ENCODE assay signal across 7 mouse cellular contexts in genomic region chr11:62280675-62281600, GRCm38 (mm10). TPM values are rescaled to one million over a fixed set of nuclear protein-coding genes. Genes with fewer than 3 reads are reported as not detected.
A peak's percentile ranks its signal among the peaks of the same experiment; 100 is the strongest.
DNase-seq lines count a peak whose midpoint lies in the region; ATAC-seq lines count a peak whose summit lies in the region.

Gene Zswim7 (minus strand): TSS chr11:62281375.
Gene Ttc19 (plus strand): TSS chr11:62281473.

- ATAC-seq in embryonic facial prominence, embryonic 12.5 days (ENCODE audit: insufficient number of reproducible peaks, insufficient read depth, low FRiP score, low TSS enrichment): peak; percentile 91
- peak; percentile 93 for ATAC-seq in limb, embryonic 11.5 days (ENCODE audit: insufficient number of reproducible peaks, low FRiP score, low TSS enrichment, low read depth)
- peak; percentile 97 for ATAC-seq in midbrain, embryonic 14.5 days (ENCODE audit: low FRiP score, low TSS enrichment)

- peaks cover 7% of the 10 kb centered on the region; the same call in 1 of the 2 replicates for H3K4me1 ChIP-seq in embryonic facial prominence, embryonic 12.5 days
- H3K4me1 ChIP-seq in limb, embryonic 11.5 days (ENCODE audit: control insufficient read depth, insufficient read depth, low read length): 0 out of 2 replicates have a peak, but pooled peaks cover 3% of the 10 kb centered on the region
- peaks cover 8% of the 10 kb centered on the region for H3K4me1 ChIP-seq in midbrain, embryonic 14.5 days (ENCODE audit: control insufficient read depth, insufficient read depth, low read length)

- H3K27ac ChIP-seq in embryonic facial prominence, embryonic 12.5 days: peak within 1 kb of the TSS; percentile 87
- H3K27ac ChIP-seq in limb, embryonic 11.5 days (replicated peaks; ENCODE audit: low read depth, low read length): peak within 1 kb of the TSS; percentile 70; the same call in 1 of the 2 replicates
- H3K27ac ChIP-seq in midbrain, embryonic 14.5 days (replicated peaks; ENCODE audit: low read depth, low read length): peak within 1 kb of the TSS; percentile 87

- H3K9me3 ChIP-seq in embryonic facial prominence, embryonic 12.5 days: no peaks in the 10 kb centered on the region
- H3K9me3 ChIP-seq in limb, embryonic 11.5 days (ENCODE audit: control insufficient read depth, low read length): no peaks in the 10 kb centered on the region
- no peaks in the 10 kb centered on the region for H3K9me3 ChIP-seq in midbrain, embryonic 14.5 days (ENCODE audit: control insufficient read depth, low read length)

- peak; percentile 96 for DNase-seq in adrenal gland, postnatal 25 days
- peak; percentile 99 for DNase-seq in heart, adult 11 months
- DNase-seq in kidney, adult 18-20 months: peak; percentile 95
- DNase-seq in limb, embryonic 11.5 days (ENCODE audit: low spot score): peak; percentile 96
- DNase-seq in midbrain, embryonic 14.5 days: peak; percentile 97
- peak; percentile 86 to 88 for DNase-seq in spleen, adult 18-20 months

- peaks cover 14% of the 10 kb centered on the region for H3K36me3 ChIP-seq in embryonic facial prominence, embryonic 12.5 days
- H3K36me3 ChIP-seq in limb, embryonic 11.5 days (ENCODE audit: control insufficient read depth, insufficient read depth, low read length): no peaks in the 10 kb centered on the region
- H3K36me3 ChIP-seq in midbrain, embryonic 14.5 days (ENCODE audit: control insufficient read depth, insufficient read depth, low read length): peaks cover 18% of the 10 kb centered on the region

- WGBS in embryonic facial prominence, embryonic 12.5 days: under 1% methylated on average over 65 of the region's 68 CpGs
- under 1% methylated on average over 68 of the region's 68 CpGs for WGBS in limb, embryonic 11.5 days
- under 1% methylated on average over 65 of the region's 68 CpGs for WGBS in midbrain, embryonic 14.5 days

- H3K27me3 ChIP-seq in embryonic facial prominence, embryonic 12.5 days: no peaks in the 10 kb centered on the region
- no peaks in the 10 kb centered on the region for H3K27me3 ChIP-seq in limb, embryonic 11.5 days (ENCODE audit: control insufficient read depth, insufficient read depth, low read length)
- no peaks in the 10 kb centered on the region for H3K27me3 ChIP-seq in midbrain, embryonic 14.5 days (ENCODE audit: control insufficient read depth, insufficient read depth, low read length)

- peak within 1 kb of the TSS; percentile 61 for H3K4me2 ChIP-seq in embryonic facial prominence, embryonic 12.5 days (replicated peaks)
- H3K4me2 ChIP-seq in limb, embryonic 11.5 days (ENCODE audit: low read depth, severe bottlenecking): peak within 1 kb of the TSS; percentile 64
- H3K4me2 ChIP-seq in midbrain, embryonic 14.5 days (ENCODE audit: low read length): peak within 1 kb of the TSS; percentile 77

- peak within 1 kb of the TSS; percentile 75 for H3K9ac ChIP-seq in embryonic facial prominence, embryonic 12.5 days
- H3K9ac ChIP-seq in limb, embryonic 11.5 days (ENCODE audit: low read length): peak within 1 kb of the TSS; percentile 78
- H3K9ac ChIP-seq in midbrain, embryonic 14.5 days (replicated peaks; ENCODE audit: low read length): peak within 1 kb of the TSS; percentile 87

- peak within 1 kb of the TSS; percentile 84 for H3K4me3 ChIP-seq in embryonic facial prominence, embryonic 12.5 days
- H3K4me3 ChIP-seq in limb, embryonic 11.5 days (ENCODE audit: low read depth, low read length): peak within 1 kb of the TSS; percentile 77
- peak within 1 kb of the TSS; percentile 78 for H3K4me3 ChIP-seq in midbrain, embryonic 14.5 days (replicated peaks; ENCODE audit: low read depth, low read length)

RNA-seq across cellular contexts. Expression of gene Zswim7, which starts in this region (rescaled TPM):
- total RNA-seq in adrenal gland, postnatal 25 days (2021): 20.2 and 22.1 TPM in 2 replicates
- polyA plus RNA-seq in embryonic facial prominence, embryonic 12.5 days (2016; fragmentation: Nextera tagmentation; extraction: Ambion mirVana): 29.0 and 29.4 TPM in 2 replicates
- 17.9 and 20.2 TPM in 2 replicates for polyA plus RNA-seq in limb, embryonic 11.5 days (2014; fragmentation: Nextera tagmentation; extraction: Ambion mirVana)
- polyA plus RNA-seq in midbrain, embryonic 14.5 days (2014; fragmentation: Nextera tagmentation; extraction: Ambion mirVana): 11.3 and 13.0 TPM in 2 replicates

RNA-seq across cellular contexts. Expression of gene Ttc19, which starts in this region (rescaled TPM):
- 36.2 and 43.9 TPM in 2 replicates for total RNA-seq in adrenal gland, postnatal 25 days (2021)
- 35.0 and 35.6 TPM in 2 replicates for polyA plus RNA-seq in embryonic facial prominence, embryonic 12.5 days (2016; fragmentation: Nextera tagmentation; extraction: Ambion mirVana)
- polyA plus RNA-seq in limb, embryonic 11.5 days (2014; fragmentation: Nextera tagmentation; extraction: Ambion mirVana): 15.5 and 18.5 TPM in 2 replicates
- polyA plus RNA-seq in midbrain, embryonic 14.5 days (2014; fragmentation: Nextera tagmentation; extraction: Ambion mirVana): 31.7 and 36.2 TPM in 2 replicates

Comparison
In these comparisons a context has a peak if more than half of its experiments do, and no peak if none do; other contexts are left out.
1. Peak in every context shown above with its lines: DNase-seq, ATAC-seq, H3K4me3 ChIP-seq and H3K27ac ChIP-seq.